Mouse (Mus musculus): Measurements from ENCODE around the gene Tnfaip8l2.
"Not testable (repeated sequence)": the region's sequence is repeated elsewhere in the genome, so short reads cannot be mapped to it uniquely, and the experiment has no call there.

Gene Tnfaip8l2

DNA sequence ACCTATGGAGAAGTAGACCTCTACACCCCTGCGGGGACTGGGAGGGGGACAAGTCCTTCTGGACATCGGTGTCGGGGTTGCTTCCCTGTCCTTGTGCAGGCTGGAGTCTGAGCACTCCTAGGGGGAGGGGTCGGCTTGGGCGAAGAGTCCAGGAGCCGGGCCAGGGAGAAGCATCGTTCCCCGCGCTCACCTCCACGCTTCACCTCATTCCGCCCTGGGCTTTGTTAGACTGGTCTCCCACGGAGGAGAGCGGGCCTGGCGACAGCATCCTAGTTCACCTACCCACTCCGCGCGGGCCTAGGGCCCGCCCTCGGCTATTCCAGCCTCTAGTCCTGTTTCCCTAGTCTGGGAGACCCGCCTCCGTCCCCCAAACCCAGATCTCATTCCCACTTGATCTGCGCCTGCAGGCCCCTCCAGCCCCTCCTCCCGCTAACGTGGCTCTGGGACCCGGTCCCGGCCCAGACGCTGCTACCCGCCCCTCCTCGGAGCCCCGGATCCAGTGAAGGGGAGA is 18.9 kb upstream of the Tnfaip8l2 start:
- in situ Hi-C loops (cut with MboI; ENCODE audit: low sequenced_read_pairs): no loop called here

GRCm38 (mm10) chr3:95159987-95160963 is 18.1 kb upstream of the Tnfaip8l2 start, which contains the start of gene Sema6c:
Gene Sema6c, plus strand, starts transcription at chr3:95160457.
- in situ Hi-C loops (cut with MboI; ENCODE audit: low sequenced_read_pairs): no loop called here

DNA sequence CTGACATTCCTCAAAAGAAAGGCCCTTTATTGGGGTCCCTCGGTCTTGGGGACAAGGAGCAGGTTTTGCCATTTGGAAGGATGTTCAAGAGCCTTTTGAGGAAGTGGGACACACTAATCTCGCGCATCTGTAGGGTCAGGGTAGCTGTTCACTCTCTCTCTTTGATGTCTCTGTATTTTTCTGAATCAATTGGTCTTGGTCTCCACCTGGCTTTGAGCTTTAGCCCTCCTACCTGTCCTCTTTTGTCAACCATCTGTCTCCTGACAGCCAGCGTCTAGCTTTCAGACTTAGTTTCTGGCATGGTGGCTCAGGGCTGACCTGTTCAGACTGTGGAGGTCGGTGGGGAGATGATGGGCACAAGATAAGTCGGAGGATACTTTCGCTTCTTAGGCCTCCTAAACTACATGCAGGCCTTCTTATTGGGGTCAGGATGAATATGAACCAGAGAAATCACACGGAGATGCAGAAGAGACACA is 17.4 kb upstream of the Tnfaip8l2 start:
- in situ Hi-C loops (cut with MboI; ENCODE audit: low sequenced_read_pairs): no loop called here

DNA sequence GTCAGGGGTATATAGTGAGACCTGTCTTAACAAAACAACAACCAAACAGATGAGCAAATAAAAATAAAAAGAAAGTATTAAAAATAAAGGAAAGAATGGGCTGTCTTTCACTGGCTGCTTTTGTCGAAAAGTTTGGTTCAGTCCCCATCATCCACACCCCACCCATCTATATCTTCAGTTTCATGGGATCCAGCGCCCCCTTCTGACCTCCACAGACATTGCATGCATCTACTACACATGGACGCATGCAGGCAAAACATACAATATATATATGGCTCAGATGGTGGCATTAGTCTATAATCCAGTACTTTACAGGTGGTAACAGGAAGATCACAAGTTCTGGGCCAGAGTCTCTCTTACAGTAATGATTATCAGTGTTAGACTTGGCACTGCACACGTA is 11.7 kb upstream of the Tnfaip8l2 start:
- in situ Hi-C loops (cut with MboI; ENCODE audit: low sequenced_read_pairs): no loop called here

DNA sequence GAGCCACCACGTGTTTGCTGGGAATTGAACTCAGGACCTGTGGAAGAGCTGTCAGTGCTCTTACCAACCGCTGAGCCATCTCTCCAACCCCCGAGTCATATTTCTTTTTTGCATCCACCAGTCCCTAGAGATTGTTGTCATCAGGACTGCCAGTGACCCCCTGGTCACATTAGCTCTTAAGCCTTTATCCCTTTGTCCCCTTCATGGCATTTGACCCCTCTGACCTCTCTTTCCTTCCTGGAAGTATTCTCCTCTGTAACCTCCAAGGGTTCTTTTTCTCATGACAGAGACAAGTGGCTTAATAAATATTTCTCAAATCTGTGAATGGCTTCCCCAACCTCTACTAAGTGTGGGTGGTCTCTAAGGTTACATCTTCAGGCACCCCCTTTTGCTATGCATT is 5.8 kb upstream of the Tnfaip8l2 start:
- in situ Hi-C loops (cut with MboI; ENCODE audit: low sequenced_read_pairs): loop anchor here (10.0 kb wide), 1 partner anchor 117 kb away; no protein-coding TSS in a partner anchor

GRCm38 (mm10) chr3:95142617-95143011 is 454 bp upstream of the Tnfaip8l2 start:
- in situ Hi-C loops (cut with MboI; ENCODE audit: low sequenced_read_pairs): loop anchor here (10.0 kb wide), 1 partner anchor 122 kb away; no protein-coding TSS in a partner anchor

GRCm38 (mm10) chr3:95141474-95141873 is 686 bp downstream of the Tnfaip8l2 start:
- in situ Hi-C loops (cut with MboI; ENCODE audit: low sequenced_read_pairs): loop anchor here (10.0 kb wide), 1 partner anchor 123 kb away; no protein-coding TSS in a partner anchor

DNA sequence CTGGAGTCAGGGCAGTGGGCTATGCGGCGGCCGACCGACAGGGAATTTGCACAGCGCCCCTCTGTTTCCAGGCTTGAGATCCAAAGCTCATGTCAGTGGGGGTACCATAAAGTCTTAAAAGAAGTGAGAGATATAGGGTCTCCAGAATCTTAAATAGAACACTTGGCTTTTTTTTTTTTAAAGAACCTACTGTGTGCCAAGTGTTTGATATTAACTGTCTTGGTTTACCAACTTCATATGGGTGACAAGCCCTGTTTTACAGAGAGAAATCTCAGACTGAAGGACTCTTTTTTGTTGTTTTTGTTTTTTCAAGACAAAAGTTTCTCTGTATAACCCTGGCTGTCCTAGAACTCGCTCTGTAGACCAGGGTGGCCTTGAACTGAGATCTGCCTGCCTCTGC is 1.4 kb downstream of the Tnfaip8l2 start:
- in situ Hi-C loops (cut with MboI; ENCODE audit: low sequenced_read_pairs): loop anchor here (10.0 kb wide), 1 partner anchor 124 kb away; no protein-coding TSS in a partner anchor

GRCm38 (mm10) chr3:95140289-95140595 is 1.9 kb downstream of the Tnfaip8l2 start:
- in situ Hi-C loops (cut with MboI; ENCODE audit: low sequenced_read_pairs): loop anchor here (10.0 kb wide), 1 partner anchor 125 kb away; no protein-coding TSS in a partner anchor

DNA sequence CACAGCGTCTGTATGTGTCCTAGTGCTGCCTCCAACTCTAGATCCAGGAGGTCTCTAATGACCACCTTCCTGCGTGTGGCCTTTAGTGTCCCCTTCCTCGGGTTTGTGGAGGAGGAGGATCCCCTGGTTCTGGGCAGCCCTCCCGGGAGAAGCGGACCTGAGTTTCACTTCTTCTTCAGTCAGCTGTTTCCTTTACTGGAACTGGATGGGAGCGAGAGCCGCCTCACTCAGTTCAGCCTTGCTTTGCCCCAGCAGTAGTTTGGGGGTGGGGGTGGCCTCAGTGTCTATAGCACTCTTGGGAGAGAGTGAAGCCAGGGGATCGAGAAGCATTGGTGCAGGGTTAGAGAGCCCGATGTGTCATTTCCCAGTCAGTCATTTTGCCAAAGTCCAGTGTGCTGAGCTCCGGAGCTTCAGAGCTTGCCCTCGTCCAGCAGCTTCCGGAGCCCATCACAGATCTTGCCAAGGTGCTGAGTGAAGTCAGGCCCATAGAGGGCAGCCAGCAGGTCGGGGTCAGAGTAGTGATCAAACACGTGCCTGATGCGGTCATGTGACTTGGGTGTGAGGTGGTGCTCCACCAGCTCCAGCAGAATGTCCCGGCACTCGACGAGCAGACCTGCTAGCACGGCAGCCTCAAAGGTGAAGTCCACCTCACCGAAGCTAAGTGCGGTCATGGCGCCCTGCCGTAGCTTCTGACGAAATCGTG is 2.4 kb downstream of the Tnfaip8l2 start:
- in situ Hi-C loops (cut with MboI; ENCODE audit: low sequenced_read_pairs): loop anchor here (10.0 kb wide), 1 partner anchor 125 kb away; no protein-coding TSS in a partner anchor

- in situ Hi-C loops (cut with MboI; ENCODE audit: low sequenced_read_pairs): no loop called here
Observed at GRCm38 (mm10) chr3:95136336-95136735, 5.8 kb downstream of the Tnfaip8l2 start.

DNA sequence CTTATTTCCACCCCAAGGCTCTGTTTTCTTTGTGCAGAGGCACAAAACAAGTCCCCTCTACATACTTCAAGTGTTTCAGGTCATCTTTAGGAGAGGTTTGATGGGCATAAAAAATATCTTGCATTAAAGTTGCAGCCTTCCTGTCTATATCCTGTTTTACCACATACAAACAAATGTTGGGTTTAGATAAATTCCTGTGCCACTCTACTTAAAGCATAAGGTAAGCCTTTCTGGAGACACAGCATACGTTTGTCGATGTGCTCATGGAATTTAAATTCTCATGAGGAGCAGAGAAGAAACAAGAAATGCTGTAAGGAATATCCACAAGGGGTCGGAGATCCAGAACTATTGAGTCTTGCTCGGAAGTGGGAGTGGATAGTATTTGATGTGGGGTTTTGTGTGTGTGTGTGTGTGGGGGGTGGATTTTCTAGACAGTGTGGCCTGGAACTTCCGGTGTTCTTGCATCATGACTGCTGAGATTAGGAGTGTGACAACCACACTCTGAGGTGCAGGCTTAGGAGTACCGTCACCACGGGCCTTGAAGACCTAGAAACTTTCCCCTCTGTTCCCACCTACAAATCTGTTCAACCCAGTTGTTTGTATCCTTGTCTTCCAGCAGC is 6.6 kb downstream of the Tnfaip8l2 start:
- in situ Hi-C loops (cut with MboI; ENCODE audit: low sequenced_read_pairs): no loop called here

GRCm38 (mm10) chr3:95135023-95135422 is 7.1 kb downstream of the Tnfaip8l2 start:
- in situ Hi-C loops (cut with MboI; ENCODE audit: low sequenced_read_pairs): no loop called here

DNA sequence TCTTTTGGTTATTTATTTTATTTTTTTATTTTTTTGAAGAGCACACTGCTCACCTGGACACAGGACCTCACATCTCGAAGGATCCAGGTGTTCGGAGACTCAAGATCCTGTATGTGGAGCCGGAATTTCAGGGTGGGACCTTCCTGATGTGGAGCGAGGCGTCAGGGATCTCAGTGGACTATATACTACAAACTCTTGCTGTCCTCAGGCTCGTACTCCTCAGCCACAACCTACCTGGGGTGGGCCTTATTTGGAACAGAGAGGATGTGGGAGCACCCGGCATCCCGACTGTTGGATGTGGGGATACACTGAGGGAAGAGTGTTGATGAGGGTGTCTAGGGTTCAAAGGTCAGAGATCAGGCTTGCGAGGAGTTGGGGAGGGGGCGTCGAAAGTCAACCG is 8.0 kb downstream of the Tnfaip8l2 start:
- in situ Hi-C loops (cut with MboI; ENCODE audit: low sequenced_read_pairs): not testable (repeated sequence)

DNA sequence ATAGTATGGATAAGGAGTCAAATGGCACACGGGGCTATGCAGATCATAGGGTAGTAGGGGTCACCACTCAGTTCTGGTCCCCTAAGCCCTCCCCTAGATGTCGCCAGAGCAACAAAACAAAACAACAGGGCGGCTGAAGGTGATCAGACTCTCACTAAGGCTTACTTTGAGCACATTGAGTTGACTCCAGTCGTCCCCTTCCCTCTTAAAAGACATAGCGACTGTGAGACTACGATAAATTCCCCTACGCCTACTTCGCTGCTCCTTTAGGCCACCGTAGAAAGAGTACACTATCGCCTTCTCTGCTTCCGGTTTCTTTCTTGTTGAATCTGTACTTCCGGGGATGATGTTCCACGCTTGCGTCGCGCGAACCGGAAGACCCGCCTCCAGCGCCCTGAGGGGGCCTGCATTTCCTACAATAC is 8.5 kb downstream of the Tnfaip8l2 start, which contains the start of the genes Scnm1 and Lysmd1:
Scnm1 (minus strand) TSS at position 332 of the 422 bp plus-strand sequence.
Lysmd1 (plus strand) TSS at position 409 of the 422 bp plus-strand sequence.
- in situ Hi-C loops (cut with MboI; ENCODE audit: low sequenced_read_pairs): no loop called here

DNA sequence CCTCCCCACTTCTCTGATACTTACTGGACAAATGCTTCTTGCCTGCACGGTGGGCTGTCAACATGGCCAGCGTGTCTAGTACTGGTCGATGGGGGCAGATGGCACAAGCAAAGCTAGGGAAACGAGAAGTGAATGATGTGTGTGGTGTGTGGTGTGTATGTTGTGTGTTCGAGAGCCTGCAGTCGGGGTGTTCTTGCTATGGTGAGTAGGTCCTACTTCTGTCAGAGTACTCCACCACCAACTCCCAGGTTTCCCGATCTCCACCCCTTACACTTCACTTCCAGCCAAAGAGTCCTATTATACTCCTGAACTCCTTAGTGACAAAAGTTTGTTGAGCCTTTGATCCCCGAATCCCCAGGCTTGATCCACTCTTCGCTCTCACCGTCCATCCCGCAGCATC is 9.0 kb downstream of the Tnfaip8l2 start:
- in situ Hi-C loops (cut with MboI; ENCODE audit: low sequenced_read_pairs): no loop called here

DNA sequence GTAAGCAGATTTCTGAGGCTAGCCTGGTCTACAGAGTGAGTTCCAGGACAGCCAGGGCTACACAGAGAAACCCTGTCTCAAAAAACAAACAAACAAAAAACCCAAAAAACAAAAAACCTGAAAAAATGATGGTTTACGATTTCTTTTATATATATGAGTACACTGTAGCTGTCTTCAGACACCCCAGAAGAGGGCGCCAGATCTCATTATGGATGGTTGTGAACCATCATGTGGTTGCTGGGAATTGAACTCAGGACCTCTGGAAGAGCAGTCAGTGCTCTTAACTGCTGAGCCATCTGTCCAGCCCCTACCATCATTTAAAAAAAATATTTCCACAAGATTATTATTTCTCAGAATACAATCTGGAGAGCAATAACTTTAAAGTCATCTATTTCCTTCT is 9.8 kb downstream of the Tnfaip8l2 start:
- in situ Hi-C loops (cut with MboI; ENCODE audit: low sequenced_read_pairs): not testable (repeated sequence)

- in situ Hi-C loops (cut with MboI; ENCODE audit: low sequenced_read_pairs): no loop called here
Observed at GRCm38 (mm10) chr3:95130081-95130480, 12.1 kb downstream of the Tnfaip8l2 start.

- in situ Hi-C loops (cut with MboI; ENCODE audit: low sequenced_read_pairs): no loop called here
Observed at GRCm38 (mm10) chr3:95129226-95129651, 12.9 kb downstream of the Tnfaip8l2 start.

GRCm38 (mm10) chr3:95124972-95125371 is 17.2 kb downstream of the Tnfaip8l2 start:
- in situ Hi-C loops (cut with MboI; ENCODE audit: low sequenced_read_pairs): no loop called here
